8 mouse cellular contexts compared by ENCODE assay signal in the genomic region with DNA sequence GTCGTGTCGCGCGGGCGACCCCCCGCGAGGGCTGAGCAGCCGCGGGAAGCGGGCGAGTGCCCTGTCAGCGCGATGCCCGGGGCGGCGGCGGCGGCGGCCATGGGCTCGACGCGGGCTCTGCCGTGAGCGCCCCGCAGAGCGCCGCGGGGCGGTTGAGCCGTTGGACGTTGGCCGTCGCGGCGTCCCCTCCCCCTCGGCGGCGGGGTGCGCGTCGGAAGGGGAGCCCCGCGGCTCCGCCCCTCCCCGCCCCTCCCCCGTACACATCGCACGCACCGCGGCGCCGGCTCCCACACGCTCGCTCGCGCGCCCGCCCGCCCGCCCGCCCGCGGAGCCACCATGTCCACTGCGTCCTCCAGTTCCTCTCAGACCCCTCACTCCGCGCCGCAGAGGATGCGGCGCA. TPM values are rescaled to one million over a fixed set of nuclear protein-coding genes. Genes with fewer than 3 reads are reported as not detected.
DNase-seq lines count a peak whose midpoint lies in the region; ATAC-seq and TF ChIP-seq lines count a peak whose summit lies in the region.

A gene (plus strand): TSS at position 50 of the 400 bp plus-strand sequence.

- no peak for TF ChIP-seq EP300 in heart, postnatal 0 days (IDR thresholded peaks at IDR 0.05; ENCODE audit: low read depth)
- no peak for TF ChIP-seq EP300 in lung, postnatal 0 days (IDR thresholded peaks at IDR 0.05)

- no peak for TF ChIP-seq CTCF in heart, postnatal 0 days (IDR thresholded peaks at IDR 0.05; ENCODE audit: low read depth)
- no peak for TF ChIP-seq CTCF in lung, postnatal 0 days (IDR thresholded peaks at IDR 0.05)

- no peaks in the 10 kb centered on the region for H3K27me3 ChIP-seq in embryonic facial prominence, embryonic 15.5 days
- no peaks in the 10 kb centered on the region for H3K27me3 ChIP-seq in heart, postnatal 0 days (ENCODE audit: control insufficient read depth, insufficient read depth, low read length)
- H3K27me3 ChIP-seq in lung, postnatal 0 days (replicated peaks; ENCODE audit: insufficient read depth, low read length) = no peaks in the 10 kb centered on the region

- peaks cover 14% of the 10 kb centered on the region for H3K4me1 ChIP-seq in embryonic facial prominence, embryonic 15.5 days
- no peaks in the 10 kb centered on the region for H3K4me1 ChIP-seq in heart, postnatal 0 days (ENCODE audit: control insufficient read depth, insufficient read depth)
- 0 out of 2 replicates have a peak, but pooled peaks cover 5% of the 10 kb centered on the region for H3K4me1 ChIP-seq in lung, postnatal 0 days (ENCODE audit: insufficient read depth, low read depth, low read length)

- peak; percentile 89 for DNase-seq in CD4-positive, CD25-positive, alpha-beta regulatory T cell, adult 2 months (ENCODE audit: low read depth, low spot score)
- DNase-seq in ZHBTc4 (ENCODE audit: low read depth, low spot score) = peak; percentile 65
- DNase-seq in heart, postnatal 0 days (ENCODE audit: low spot score) = peak; percentile 46
- peak in 1 of 2 experiments; percentile 69 for DNase-seq in layer of hippocampus, postnatal 14 days (ENCODE audit: low spot score in 2 of 2)
- peak; percentile 76 for DNase-seq in lung, postnatal 0 days (ENCODE audit: low spot score)
- peak; percentile 56 for DNase-seq in ovary, adult 18-20 months (ENCODE audit: low spot score)
- peak; percentile 84 to 88 for DNase-seq in thymus, postnatal 36 days

- under 1% methylated on average over 38 of the region's 69 CpGs for WGBS in embryonic facial prominence, embryonic 15.5 days
- 0% methylated on average over 8 of the region's 69 CpGs for WGBS in heart, postnatal 0 days
- no CpG with 5 or more reads among the region's 69 CpGs for WGBS in lung, postnatal 0 days

- peak; percentile 84 for ATAC-seq in embryonic facial prominence, embryonic 15.5 days (ENCODE audit: insufficient number of reproducible peaks, low FRiP score, low TSS enrichment, low read depth)
- ATAC-seq in heart, postnatal 0 days (ENCODE audit: insufficient read depth, low read depth) = peak; percentile 76
- peak; percentile 84 for ATAC-seq in lung, postnatal 0 days

- H3K9ac ChIP-seq in embryonic facial prominence, embryonic 15.5 days = peak within 1 kb of the TSS; percentile 87
- peak within 1 kb of the TSS; percentile 97 for H3K9ac ChIP-seq in heart, postnatal 0 days (replicated peaks; ENCODE audit: low read depth, low read length)
- peak within 1 kb of the TSS; percentile 74 for H3K9ac ChIP-seq in lung, postnatal 0 days (replicated peaks; ENCODE audit: low read depth)

- peak within 1 kb of the TSS; percentile 90 for H3K4me3 ChIP-seq in embryonic facial prominence, embryonic 15.5 days (replicated peaks)
- H3K4me3 ChIP-seq in heart, postnatal 0 days (ENCODE audit: low read depth, low read length) = peak within 1 kb of the TSS; percentile 99
- peak within 1 kb of the TSS; percentile 90 for H3K4me3 ChIP-seq in lung, postnatal 0 days (ENCODE audit: low read depth, low read length)

- H3K27ac ChIP-seq in embryonic facial prominence, embryonic 15.5 days (replicated peaks) = peak within 1 kb of the TSS; percentile 97
- peak within 1 kb of the TSS; percentile 98 for H3K27ac ChIP-seq in heart, postnatal 0 days (ENCODE audit: low read depth)
- peak within 1 kb of the TSS; percentile 97 for H3K27ac ChIP-seq in lung, postnatal 0 days (ENCODE audit: low read length)

- no peaks in the 10 kb centered on the region for H3K9me3 ChIP-seq in embryonic facial prominence, embryonic 15.5 days (replicated peaks)
- no peaks in the 10 kb centered on the region for H3K9me3 ChIP-seq in heart, postnatal 0 days (replicated peaks; ENCODE audit: control insufficient read depth, low read length)
- H3K9me3 ChIP-seq in lung, postnatal 0 days (ENCODE audit: low read length) = no peaks in the 10 kb centered on the region

- H3K36me3 ChIP-seq in embryonic facial prominence, embryonic 15.5 days = no peaks in the 10 kb centered on the region
- H3K36me3 ChIP-seq in heart, postnatal 0 days (replicated peaks; ENCODE audit: control insufficient read depth, insufficient read depth, low read length) = no peaks in the 10 kb centered on the region
- H3K36me3 ChIP-seq in lung, postnatal 0 days (ENCODE audit: insufficient read depth, low read length) = no peaks in the 10 kb centered on the region

- peak within 1 kb of the TSS; percentile 82 for H3K4me2 ChIP-seq in embryonic facial prominence, embryonic 15.5 days (replicated peaks)
- peak within 1 kb of the TSS; percentile 89 for H3K4me2 ChIP-seq in heart, postnatal 0 days (ENCODE audit: low read depth, low read length)
- H3K4me2 ChIP-seq in lung, postnatal 0 days (replicated peaks; ENCODE audit: low read depth, low read length) = peak within 1 kb of the TSS; percentile 82

RNA-seq across cellular contexts. Expression of the gene that starts here (rescaled TPM):
- polyA plus RNA-seq in embryonic facial prominence, embryonic 15.5 days (2015; fragmentation: Nextera tagmentation; extraction: Ambion mirVana) = 6.9 and 7.8 TPM in 2 replicates
- 14.3 and 23.4 TPM in 2 replicates for total RNA-seq in heart, postnatal 0 days (2014; rRNA removed; ENCODE audit: low replicate concordance)
- polyA plus RNA-seq in heart, postnatal 0 days (2015; fragmentation: Nextera tagmentation; extraction: Ambion mirVana) = 2.7 and 3.2 TPM in 2 replicates
- total RNA-seq in layer of hippocampus, postnatal 14 days (2021) = 10 to 100 TPM; 42.7 to 46.6 TPM
- 7.1 and 7.7 TPM in 2 replicates for polyA plus RNA-seq in lung, postnatal 0 days (2015; fragmentation: Nextera tagmentation; extraction: Ambion mirVana)
